Mouse (Mus musculus) spleen, postnatal 10 days (tissue): ENCODE results near the gene Atg2b.

Experiments
- DNase-seq, 2 experiments: peaks; one replicate each; pipeline ENCODE4 v3.0.0; 2021 to 2022; ENCODE audit warnings: low spot score in 2 of 2

The Atg2b gene

GRCm38 (mm10) chr12:105683933-105684901 lies 794 bp downstream of the Atg2b start, which contains the start of gene Gskip:
Gene Gskip (plus strand): TSS chr12:105684829.
- DNase-seq, result peak; percentile 63 to 64

DNA sequence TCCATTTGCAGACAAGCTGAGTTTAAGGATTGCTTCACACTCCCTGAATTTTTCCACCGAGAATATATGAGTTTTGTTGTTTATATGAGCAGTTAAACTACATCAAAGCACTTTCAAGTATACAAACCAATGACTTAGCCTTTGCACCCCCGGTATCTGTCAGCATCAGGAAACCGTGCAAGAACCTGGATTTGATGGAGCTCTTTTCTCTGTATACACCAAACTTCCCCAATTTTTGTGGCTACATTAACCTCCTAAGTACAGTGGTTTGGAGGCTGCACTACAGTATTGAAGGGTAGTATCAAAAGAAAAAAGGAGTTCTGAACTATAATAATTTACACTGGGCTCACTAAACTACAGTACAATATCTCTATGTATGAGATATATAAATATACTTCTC lies 6.2 kb downstream of the Atg2b start:
- DNase-seq, result no peak

DNA sequence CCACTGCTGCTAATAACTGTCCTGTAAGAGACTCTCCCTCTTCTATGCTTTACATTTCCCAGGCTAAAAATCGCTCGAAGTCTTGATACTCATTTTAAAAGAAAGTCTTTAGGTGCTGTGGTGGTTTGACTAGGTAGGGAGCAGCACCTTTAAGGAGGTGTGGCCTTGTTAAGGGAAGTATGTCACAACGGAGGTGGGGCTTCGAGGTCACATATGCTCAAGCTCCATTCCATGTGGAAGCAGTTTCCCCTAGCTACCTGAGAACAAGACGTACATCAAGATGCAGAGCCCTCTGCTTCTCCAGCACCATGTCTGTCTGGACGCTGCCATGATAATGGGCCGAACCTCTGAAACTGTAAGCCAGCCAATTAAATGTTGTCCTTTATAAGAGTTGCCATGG lies 6.8 kb downstream of the Atg2b start:
- DNase-seq, result no peak

DNA sequence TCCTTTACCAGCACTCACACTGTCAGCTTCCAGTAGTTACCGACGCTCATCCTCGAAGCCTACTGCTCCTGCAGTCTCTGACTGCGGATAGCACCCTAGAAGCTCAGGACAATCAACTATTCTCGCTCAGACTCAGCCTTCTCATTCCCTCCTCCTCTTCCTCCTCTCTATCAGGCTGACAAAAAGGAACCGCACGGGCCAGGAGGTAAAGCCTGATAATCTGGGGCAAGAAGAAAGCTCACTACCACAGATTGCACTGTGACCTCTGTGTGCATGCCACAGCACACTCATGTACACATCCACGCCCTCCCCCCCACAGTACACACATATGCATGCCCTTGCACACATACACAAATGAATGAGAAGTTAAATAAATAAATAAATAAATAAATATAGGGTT lies 8.7 kb downstream of the Atg2b start:
- no peak for DNase-seq

- no peak for DNase-seq
Observed at GRCm38 (mm10) chr12:105655850-105656249, 29.2 kb downstream of the Atg2b start.

DNA sequence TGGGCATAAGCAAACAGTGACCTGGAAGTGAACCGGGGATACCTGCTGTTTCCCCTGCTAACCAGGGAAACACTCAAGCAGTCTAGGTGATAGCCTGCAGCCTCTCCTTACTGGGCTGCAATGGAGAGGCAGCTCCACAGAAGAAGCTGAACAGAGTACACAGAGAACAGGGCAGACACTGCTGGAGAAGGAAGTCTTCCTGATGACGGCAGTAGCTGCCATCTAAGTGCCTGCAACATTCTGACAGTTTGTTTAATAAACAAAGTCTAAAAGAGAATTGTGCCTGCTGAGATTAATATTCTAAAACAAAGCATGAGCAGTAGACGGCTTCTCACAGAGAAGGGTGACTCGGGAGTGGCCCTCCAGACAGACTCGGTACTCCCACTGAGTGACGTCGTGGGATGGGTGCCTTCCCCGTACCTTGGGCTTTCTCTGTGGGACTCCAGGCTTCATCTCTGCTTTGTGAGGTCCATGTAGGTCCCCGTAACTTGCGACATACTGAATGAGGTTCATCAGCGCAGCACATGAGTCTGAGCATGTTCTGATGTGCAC lies 42.2 kb downstream of the Atg2b start:
- no peak for DNase-seq

DNA sequence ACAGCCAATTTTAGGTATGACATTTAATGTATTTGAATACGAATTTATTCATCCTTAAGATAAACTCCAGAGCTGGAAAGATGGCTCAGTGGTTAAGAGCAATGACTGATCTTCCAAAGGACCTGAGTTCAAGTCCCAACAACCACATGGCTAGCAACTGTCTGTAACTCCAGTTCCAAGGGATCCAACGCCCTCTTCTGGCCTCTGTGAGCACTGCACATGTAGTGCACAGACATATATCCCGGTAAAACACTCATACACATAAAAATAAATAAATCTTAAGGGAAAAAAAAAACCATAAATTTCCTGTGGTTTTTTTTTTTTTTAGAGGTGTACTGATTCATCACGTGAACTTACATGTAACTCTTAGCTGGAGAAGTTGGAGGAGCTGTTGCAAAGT lies 47.5 kb downstream of the Atg2b start:
- no peak for DNase-seq

DNA sequence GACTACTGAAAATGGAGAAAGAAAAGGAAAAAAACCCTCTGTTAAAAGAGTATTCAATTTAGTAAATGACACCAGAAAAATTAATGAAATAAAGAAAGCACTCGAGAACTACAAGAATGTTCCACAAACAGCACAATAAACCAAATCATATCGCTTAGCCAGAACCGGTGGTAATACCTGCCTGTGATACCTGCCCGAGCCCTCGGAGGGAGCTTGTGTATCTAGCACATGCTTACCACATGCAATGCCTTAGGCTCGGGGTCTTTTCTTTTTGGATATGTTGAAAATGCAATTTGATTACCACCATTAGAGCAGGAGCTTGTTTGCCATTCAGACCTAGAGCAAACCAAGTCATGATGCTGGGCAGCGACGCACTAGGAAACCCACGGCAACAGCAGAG lies 48.5 kb downstream of the Atg2b start:
- DNase-seq, result no peak

DNA sequence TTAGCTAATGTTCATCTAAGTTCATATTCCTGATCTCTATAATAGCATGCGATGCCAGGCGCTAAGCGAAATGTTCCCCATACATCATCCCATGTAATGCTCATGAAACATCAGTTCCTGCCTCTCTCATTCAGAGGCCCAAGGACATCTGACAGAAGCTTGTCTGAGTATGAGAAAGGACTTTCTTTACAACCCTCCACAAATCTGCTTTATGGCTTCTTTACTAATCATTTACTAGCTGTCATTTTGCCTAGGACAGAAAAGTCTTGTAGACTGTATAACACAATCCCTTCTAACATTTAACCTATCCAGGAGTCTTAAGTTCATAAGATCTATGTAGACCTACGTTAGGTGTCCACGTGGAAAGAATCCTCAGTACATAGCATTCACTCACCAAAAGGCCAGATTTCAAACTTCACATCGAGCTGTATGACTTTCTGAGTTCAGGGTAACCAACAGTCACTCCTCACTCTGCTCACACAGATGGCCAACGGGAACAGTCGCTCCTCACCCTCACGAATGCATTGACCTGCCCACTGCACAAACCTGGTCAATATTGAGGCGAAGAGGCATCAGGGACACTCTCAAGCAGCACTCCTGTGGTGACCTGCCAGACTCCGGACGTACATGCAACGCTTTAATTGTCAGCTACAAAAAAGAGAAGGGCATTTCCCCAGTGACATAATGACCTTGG lies 50.5 kb downstream of the Atg2b start:
- DNase-seq, result no peak

DNA sequence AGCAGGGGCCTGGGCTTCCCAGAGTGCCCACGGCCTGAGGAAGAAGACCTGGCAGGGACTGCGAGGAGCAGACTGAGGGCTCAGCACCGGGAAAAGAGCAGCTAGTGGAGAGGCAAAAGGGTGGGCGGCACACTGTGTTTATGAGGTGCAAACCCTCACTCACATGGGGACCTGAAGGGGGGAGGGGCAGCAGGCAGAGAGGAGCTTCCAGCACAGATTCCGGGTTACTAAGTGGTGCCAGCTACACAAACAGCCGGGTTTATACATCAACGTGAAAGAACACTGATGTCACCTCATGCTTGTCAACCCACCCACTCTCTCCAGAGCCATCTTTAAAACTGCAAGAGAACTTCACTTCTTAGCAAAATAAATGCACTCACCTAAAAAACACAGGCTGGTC lies 59.2 kb downstream of the Atg2b start:
- DNase-seq, result no peak

GRCm38 (mm10) chr12:105622981-105623539 lies 62.0 kb downstream of the Atg2b start:
- DNase-seq, result no peak

GRCm38 (mm10) chr12:105622048-105622447 lies 63.0 kb downstream of the Atg2b start:
- no peak for DNase-seq

DNA sequence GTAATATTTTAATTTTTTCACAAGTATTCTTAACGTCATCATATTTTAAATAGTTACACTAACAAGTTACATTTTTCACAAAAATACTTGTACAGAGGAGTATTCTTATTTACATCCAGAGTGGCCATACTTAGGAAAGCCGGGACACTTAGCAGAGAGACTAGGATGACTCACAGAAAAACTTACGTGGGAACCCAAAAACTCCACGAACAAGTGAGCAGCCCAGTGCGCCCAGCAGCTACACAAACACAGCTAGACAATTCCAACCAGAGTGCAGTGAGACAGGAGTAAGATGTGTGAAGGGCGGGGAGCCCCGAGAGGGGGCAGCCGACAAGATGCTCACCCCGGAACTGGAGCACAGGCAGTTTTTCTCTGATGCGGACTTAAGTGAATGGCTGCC lies 71.5 kb downstream of the Atg2b start:
- no peak for DNase-seq

DNA sequence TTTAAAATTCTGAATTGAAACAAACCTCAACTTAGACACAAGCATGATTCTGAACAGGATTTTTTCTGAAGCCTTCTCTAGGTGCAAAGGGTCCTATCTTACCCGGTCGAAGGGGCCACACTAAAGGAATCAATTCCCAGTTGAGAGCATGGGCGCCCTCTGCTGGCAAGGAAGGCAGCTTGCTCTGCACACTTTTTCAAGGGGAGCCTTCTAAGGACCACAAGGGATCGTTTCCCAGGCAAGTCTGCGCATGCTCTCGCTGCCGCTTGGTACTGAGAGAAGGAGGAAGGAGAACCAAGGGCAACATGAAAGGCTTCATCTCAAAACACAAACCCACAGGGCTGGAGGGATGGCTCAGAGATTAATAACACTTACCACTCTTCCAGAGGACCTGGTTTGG lies 73.3 kb downstream of the Atg2b start:
- peak in 1 of 2 experiments; percentile 62 for DNase-seq

DNA sequence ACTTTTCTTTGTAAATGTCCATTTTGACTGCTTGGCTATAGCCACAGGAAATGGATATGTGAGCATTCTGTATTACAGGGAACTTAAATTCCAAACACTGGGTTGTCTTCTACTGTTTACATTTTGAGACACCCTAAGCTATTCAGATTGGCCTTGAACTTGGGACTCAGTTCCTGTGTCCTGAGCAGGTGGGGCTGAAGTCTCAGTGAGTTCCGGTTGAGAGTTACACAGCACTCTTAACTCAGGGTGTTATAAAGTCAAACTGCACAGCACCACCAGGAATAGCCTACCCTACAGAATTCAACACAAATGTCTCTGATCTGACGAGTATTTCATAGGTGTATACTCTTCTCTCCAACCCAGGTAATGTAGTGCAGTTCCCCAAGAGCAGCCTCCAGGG lies 74.0 kb downstream of the Atg2b start:
- no peak for DNase-seq

GRCm38 (mm10) chr12:105606881-105607280 lies 78.1 kb downstream of the Atg2b start:
- no peak for DNase-seq

- DNase-seq, result no peak
Observed at GRCm38 (mm10) chr12:105605212-105605611, 79.8 kb downstream of the Atg2b start.

- DNase-seq, result no peak
Observed at GRCm38 (mm10) chr12:105603904-105604303, 81.1 kb downstream of the Atg2b start.

DNA sequence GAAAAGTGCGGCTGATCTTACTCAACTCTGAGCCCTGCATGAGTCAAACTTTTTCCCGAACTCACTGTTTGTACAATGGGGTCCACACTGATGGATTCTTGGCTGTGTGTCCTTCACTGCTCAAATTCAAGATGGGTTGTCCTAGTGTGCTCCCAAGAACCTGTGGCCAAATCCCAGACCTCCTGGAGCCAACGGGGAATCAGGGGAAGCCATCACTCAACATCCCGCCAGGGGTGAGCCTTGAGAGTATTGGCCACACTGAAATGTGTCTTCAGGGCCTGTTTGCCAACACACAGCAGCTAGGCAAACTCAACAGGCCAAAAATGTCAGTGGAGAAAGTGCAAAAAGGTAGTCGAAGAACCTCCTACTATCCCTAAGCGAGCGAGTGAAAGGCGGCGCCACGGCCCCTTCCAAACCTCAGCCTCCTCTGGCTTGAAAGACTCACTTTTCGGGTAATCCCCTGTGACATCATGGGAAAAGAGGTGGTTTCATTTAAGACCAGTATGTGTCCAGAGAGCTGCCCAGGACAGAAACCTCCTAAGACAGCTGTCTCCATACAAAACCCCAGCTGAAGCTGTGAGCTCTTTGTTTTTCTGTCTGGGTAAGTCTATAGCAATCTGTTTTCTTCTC lies 82.3 kb downstream of the Atg2b start, which contains the start of gene Bdkrb1:
Gene Bdkrb1 (plus strand): TSS at position 505 of the 630 bp plus-strand sequence.
- DNase-seq, result no peak

DNA sequence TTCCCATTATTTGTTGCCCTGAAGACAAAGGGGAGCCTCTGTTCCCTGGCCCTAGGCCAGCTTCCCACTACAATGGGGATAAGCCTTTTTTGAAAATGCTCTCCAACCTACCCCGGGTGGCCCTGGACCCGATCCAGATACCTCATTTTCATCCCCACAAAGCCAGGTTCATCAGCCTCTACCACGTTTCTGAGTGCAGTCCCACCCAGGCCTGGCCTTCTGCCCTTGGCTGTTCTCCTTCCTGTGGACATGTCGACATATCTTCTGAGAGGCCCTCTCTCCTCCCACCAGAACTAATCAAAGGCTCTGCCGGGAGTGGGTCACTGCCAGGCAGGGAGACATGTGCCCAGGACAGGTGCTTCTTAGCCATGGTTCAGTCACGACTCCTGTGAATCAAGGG lies 83.4 kb downstream of the Atg2b start:
- DNase-seq, result no peak

DNA sequence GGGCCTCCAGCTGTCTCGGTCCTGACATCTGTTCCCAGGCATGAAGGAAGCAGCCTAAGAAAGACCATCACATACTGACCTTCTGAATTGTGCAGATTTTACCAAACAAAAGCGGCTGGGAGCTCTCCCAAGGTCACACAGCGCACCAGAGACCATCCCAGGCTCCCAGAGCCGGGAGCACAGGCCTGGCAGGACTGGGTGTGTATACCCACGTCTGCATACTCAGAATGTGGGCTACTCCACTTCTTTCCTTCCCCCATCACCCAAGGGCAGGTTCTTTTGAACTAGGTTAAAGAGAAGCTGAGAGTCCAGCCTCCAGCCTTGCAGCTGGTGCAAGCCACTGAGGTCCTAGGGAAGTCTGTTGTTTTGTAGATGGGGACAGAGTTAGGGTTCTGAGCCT lies 85.9 kb downstream of the Atg2b start:
- no peak for DNase-seq

- no peak for DNase-seq
Observed at GRCm38 (mm10) chr12:105598503-105598902, 86.5 kb downstream of the Atg2b start.
